Mouse (Mus musculus) stomach, postnatal 0 days (tissue): ENCODE measurements around the gene Sgca. TPM values are rescaled to one million over a fixed set of nuclear protein-coding genes. Genes with fewer than 3 reads are reported as not detected.

Experiments
- ATAC-seq: fragments of 200-750 bp; cut with Nextera tagmentation; 2 replicates; pipeline ENCODE4 v1.8.0; 2017; ENCODE audit not compliant: low FRiP score, low TSS enrichment
- DNase-seq: peaks from one replicate; pipeline ENCODE4 v3.0.0-alpha.2; 2016; ENCODE audit warnings: low spot score
- H3K27ac ChIP-seq: fragments of 300-500 bp; sonication (generic); replicated peaks from 2 replicates; pipeline ENCODE4 v1.5.1; 2014; ENCODE audit warnings: mild to moderate bottlenecking, control low read depth
- H3K27me3 ChIP-seq: fragments of 300-500 bp; sonication (generic); 2 replicates; pipeline ENCODE4 v1.6.1; 2014; ENCODE audit warnings: low read length; ENCODE audit not compliant: control insufficient read depth, insufficient read depth
- H3K36me3 ChIP-seq: fragments of 300-500 bp; sonication (generic); 2 replicates; pipeline ENCODE4 v1.6.1; 2014; ENCODE audit warnings: low read length, mixed read lengths; ENCODE audit not compliant: control insufficient read depth, insufficient read depth
- H3K4me1 ChIP-seq: fragments of 300-500 bp; sonication (generic); replicated peaks from 2 replicates; pipeline ENCODE4 v1.6.1; 2014; ENCODE audit warnings: antibody characterized with exemption; ENCODE audit not compliant: control insufficient read depth, insufficient read depth
- H3K4me2 ChIP-seq: fragments of 300-500 bp; sonication (generic); replicated peaks from 2 replicates; pipeline ENCODE4 v1.6.1; 2014; ENCODE audit warnings: low read depth, mild to moderate bottlenecking, control low read depth, moderate library complexity
- H3K4me3 ChIP-seq: fragments of 300-500 bp; sonication (generic); 2 replicates; pipeline ENCODE4 v1.5.1; 2014; ENCODE audit warnings: low read depth, low read length, control low read depth
- H3K9ac ChIP-seq: fragments of 300-500 bp; sonication (generic); 2 replicates; pipeline ENCODE4 v1.6.1; 2014; ENCODE audit warnings: mild to moderate bottlenecking, low read length, control low read depth, mixed read lengths
- H3K9me3 ChIP-seq: fragments of 300-500 bp; sonication (generic); 2 replicates; pipeline ENCODE4 v1.6.1; 2016; ENCODE audit warnings: low read length; ENCODE audit not compliant: control insufficient read depth
- CTCF ChIP-seq: IDR thresholded peaks from 2 replicates; pipeline ENCODE4 v1.5.1; 2016; ENCODE audit warnings: antibody characterized with exemption, low read depth, mild to moderate bottlenecking, moderate library complexity
- EP300 ChIP-seq: optimal IDR thresholded peaks from 2 replicates; pipeline ENCODE3; 2016; ENCODE audit warnings: antibody characterized with exemption
- WGBS: fragments of 180-500 bp; shearing (Covaris S2); extraction: QIAGEN DNeasy Blood & Tissue Kit; methylation state at CpG from one replicate; pipeline ENCODE4 v1.1.7; 2014; 5-methylcytosine and 5-hydroxymethylcytosine counted together
- polyA plus RNA-seq: library from polyadenylated mRNA; unstranded; fragments of >200 nt; fragmentation: Nextera tagmentation; extraction: Ambion mirVana; gene quantifications from 2 replicates; pipeline ENCODE4 v1.2.1, GENCODE M21; 2015

Sgca gene
- polyA plus RNA-seq, 1 experiment from 2014 or later: 0.47 TPM

- Histone ChIP-seq H3K4me1 (peaks cover 9% of the 10 kb centered on the region; the same call in 1 of the 2 replicates), H3K36me3 (no peaks in the 10 kb centered on the region), H3K9me3 (no peaks in the 10 kb centered on the region), H3K9ac (no peak overlapping the region), H3K27me3 (no peaks in the 10 kb centered on the region), H3K4me2 (0 out of 2 replicates have a peak overlapping the region, but pooled peaks have one; percentile 1), H3K27ac (0 out of 2 replicates have a peak overlapping the region, but pooled peaks have one; percentile 30), H3K4me3 (no peak overlapping the region)
- DNase-seq (peak; percentile 62), ATAC-seq (peak; percentile 73)
- 9% methylated on average over 8 of the region's 8 CpGs for WGBS
- TF ChIP-seq CTCF (no peak), EP300 (no peak)
Observed at GRCm38 (mm10) chr11:94958065-94958858, 17.9 kb downstream of the Sgca start.

- ATAC-seq (peak; percentile 10), DNase-seq (no peak)
- Histone ChIP-seq H3K4me3 (no peak overlapping the region), H3K4me1 (peaks cover 9% of the 10 kb centered on the region; the same call in 1 of the 2 replicates), H3K27ac (0 out of 2 replicates have a peak overlapping the region, but pooled peaks have one; percentile 30), H3K9me3 (no peaks in the 10 kb centered on the region), H3K36me3 (no peaks in the 10 kb centered on the region), H3K9ac (no peak overlapping the region), H3K4me2 (0 out of 2 replicates have a peak overlapping the region, but pooled peaks have one; percentile 1), H3K27me3 (no peaks in the 10 kb centered on the region)
- TF ChIP-seq EP300: no peak
- TF ChIP-seq CTCF: no peak
- WGBS: 77% methylated on average over 9 of the region's 9 CpGs
Observed at GRCm38 (mm10) chr11:94957693-94958064, 18.4 kb downstream of the Sgca start.

GRCm38 (mm10) chr11:94955103-94955502 is 21.0 kb downstream of the Sgca start:
- Histone ChIP-seq H3K27me3 (no peaks in the 10 kb centered on the region), H3K9me3 (no peaks in the 10 kb centered on the region), H3K9ac (no peak overlapping the region), H3K27ac (no peak overlapping the region), H3K4me2 (no peak overlapping the region), H3K36me3 (peaks cover 8% of the 10 kb centered on the region; the same call in 1 of the 2 replicates), H3K4me1 (peaks cover 9% of the 10 kb centered on the region; the same call in 1 of the 2 replicates), H3K4me3 (no peak overlapping the region)
- TF ChIP-seq EP300 (no peak), CTCF (no peak)
- 71% methylated on average over 9 of the region's 9 CpGs for WGBS
- ATAC-seq (no peak), DNase-seq (no peak)

- 19% methylated on average over 6 of the region's 6 CpGs for WGBS
- TF ChIP-seq EP300 (no peak), CTCF (no peak)
- no peak overlapping the region for H3K9ac ChIP-seq
- no peaks in the 10 kb centered on the region for H3K27me3 ChIP-seq
- ATAC-seq: no peak
- peaks cover 30% of the 10 kb centered on the region for H3K36me3 ChIP-seq
- no peaks in the 10 kb centered on the region for H3K4me1 ChIP-seq
- no peak overlapping the region for H3K27ac ChIP-seq
- no peak overlapping the region for H3K4me2 ChIP-seq
- no peak overlapping the region for H3K4me3 ChIP-seq
- H3K9me3 ChIP-seq: no peaks in the 10 kb centered on the region
- no peak for DNase-seq
Observed at GRCm38 (mm10) chr11:94952169-94952568, 24.0 kb downstream of the Sgca start.

GRCm38 (mm10) chr11:94945236-94945635 is 30.9 kb downstream of the Sgca start:
- H3K27me3 ChIP-seq: no peaks in the 10 kb centered on the region
- peaks cover 57% of the 10 kb centered on the region for H3K36me3 ChIP-seq
- H3K4me2 ChIP-seq: no peak overlapping the region
- H3K27ac ChIP-seq: peak overlapping the region; percentile 1; the same call in 1 of the 2 replicates
- no peaks in the 10 kb centered on the region for H3K9me3 ChIP-seq
- H3K4me1 ChIP-seq: 0 out of 2 replicates have a peak, but pooled peaks cover 2% of the 10 kb centered on the region
- 80% methylated on average over 12 of the region's 12 CpGs for WGBS
- ATAC-seq: no peak
- TF ChIP-seq CTCF: no peak
- TF ChIP-seq EP300: no peak
- no peak overlapping the region for H3K9ac ChIP-seq
- DNase-seq: no peak
- H3K4me3 ChIP-seq: no peak overlapping the region

- peak overlapping the region; percentile 1 for H3K27ac ChIP-seq
- no peak overlapping the region for H3K4me2 ChIP-seq
- H3K9me3 ChIP-seq: no peaks in the 10 kb centered on the region
- ATAC-seq (no peak), DNase-seq (no peak)
- no peak overlapping the region for H3K4me3 ChIP-seq
- 0 out of 2 replicates have a peak, but pooled peaks cover 2% of the 10 kb centered on the region for H3K4me1 ChIP-seq
- TF ChIP-seq EP300 (no peak), CTCF (peak; percentile 17; the same call in 1 of the 2 replicates)
- H3K36me3 ChIP-seq: peaks cover 55% of the 10 kb centered on the region
- no peak overlapping the region for H3K9ac ChIP-seq
- no peaks in the 10 kb centered on the region for H3K27me3 ChIP-seq
- 34% methylated on average over 8 of the region's 8 CpGs for WGBS
Observed at GRCm38 (mm10) chr11:94944295-94944694, 31.8 kb downstream of the Sgca start.
